22 mouse cellular contexts compared by ENCODE assay signal in the genomic region with DNA sequence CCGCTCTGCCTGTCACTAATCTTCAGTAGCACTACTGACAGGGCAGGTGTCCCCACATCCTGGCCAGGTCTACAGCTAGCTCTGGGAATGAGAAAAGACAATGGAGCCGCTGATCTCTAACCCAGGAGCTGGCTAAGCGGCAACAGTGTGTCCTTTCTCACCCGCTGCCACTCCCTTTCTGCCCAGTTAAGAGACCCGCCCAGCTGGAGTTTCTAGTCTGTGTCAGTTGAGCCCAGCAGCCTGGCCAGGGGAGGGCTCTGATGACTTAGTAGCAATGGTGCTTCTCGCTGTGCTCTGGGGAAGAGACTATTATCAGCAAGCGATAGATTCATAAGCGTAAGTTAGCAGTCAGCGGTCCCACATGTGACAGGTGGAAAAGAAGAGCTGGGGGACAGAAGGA. TPM values are rescaled to one million over a fixed set of nuclear protein-coding genes. Genes with fewer than 3 reads are reported as not detected.
DNase-seq lines count a peak whose midpoint lies in the region; ATAC-seq and TF ChIP-seq lines count a peak whose summit lies in the region.
"Had no signal": no experiment of that assay in that cellular context is flagged by ENCODE, and none has a peak within 500 bp of the region (broad histone marks: within the 10 kb centered on the region; RNA-seq: fewer than 3 reads in every experiment).

No protein-coding gene starts in this region.

- no peak overlapping the region for H3K4me2 ChIP-seq in lung, embryonic 14.5 days
- no peak overlapping the region for H3K4me2 ChIP-seq in intestine, embryonic 14.5 days (ENCODE audit: low read length)
- 0 out of 2 replicates have a peak overlapping the region, but pooled peaks have one; percentile 7 for H3K4me2 ChIP-seq in stomach, embryonic 14.5 days (replicated peaks; ENCODE audit: low read depth, low read length)
- no peak overlapping the region for H3K4me2 ChIP-seq in forebrain, embryonic 16.5 days (ENCODE audit: low read length)
- H3K4me2 ChIP-seq: heart, embryonic 15.5 days; liver, embryonic 11.5 days had no signal

- no peaks in the 10 kb centered on the region for H3K27me3 ChIP-seq in lung, embryonic 14.5 days (ENCODE audit: insufficient read depth, low read length)
- H3K27me3 ChIP-seq in intestine, embryonic 14.5 days (replicated peaks; ENCODE audit: control insufficient read depth, insufficient read depth, low read length), result no peaks in the 10 kb centered on the region
- no peaks in the 10 kb centered on the region for H3K27me3 ChIP-seq in stomach, embryonic 14.5 days (ENCODE audit: control insufficient read depth, insufficient read depth, low read length)
- 0 out of 2 replicates have a peak, but pooled peaks cover 2% of the 10 kb centered on the region for H3K27me3 ChIP-seq in forebrain, embryonic 16.5 days (replicated peaks; ENCODE audit: control insufficient read depth, insufficient read depth, low read length)
- H3K27me3 ChIP-seq: heart, embryonic 15.5 days had no signal

- no peak for ATAC-seq in lung, embryonic 14.5 days (ENCODE audit: insufficient read depth)
- ATAC-seq in intestine, embryonic 14.5 days (replicated peaks; ENCODE audit: low FRiP score, low TSS enrichment, low read depth), result peak; percentile 61; the same call in 1 of the 2 replicates
- ATAC-seq in stomach, embryonic 14.5 days (ENCODE audit: insufficient number of reproducible peaks, insufficient read depth, low FRiP score, low read depth), result 0 out of 2 replicates have a peak, but pooled peaks have one; percentile 50
- ATAC-seq in forebrain, embryonic 16.5 days, result no peak
- ATAC-seq: hindbrain, postnatal 0 days had no signal

- peak; percentile 17 for DNase-seq in lung, embryonic 14.5 days
- no peak for DNase-seq in lung, postnatal 4 days
- DNase-seq in B cell, adult 2 months, result peak; percentile 23 to 29
- DNase-seq in intestine, embryonic 14.5 days (ENCODE audit: low spot score), result no peak
- no peak for DNase-seq in cerebellum, postnatal 14 days
- DNase-seq in cerebellum, adult 9-10 months, result no peak
- DNase-seq: adrenal gland, adult 2 months; cerebellum, postnatal 25 days; kidney, adult 8-10 months; kidney, postnatal 36 days; layer of hippocampus, adult 9-11 months; midbrain, embryonic 14.5 days; right cerebral cortex, postnatal 14 days; thymus, postnatal 4 days had no signal

- no peaks in the 10 kb centered on the region for H3K9me3 ChIP-seq in lung, embryonic 14.5 days (ENCODE audit: low read depth, low read length)
- H3K9me3 ChIP-seq in intestine, embryonic 14.5 days (ENCODE audit: control insufficient read depth, low read length), result peaks cover 3% of the 10 kb centered on the region; the same call in 1 of the 2 replicates
- no peaks in the 10 kb centered on the region for H3K9me3 ChIP-seq in stomach, embryonic 14.5 days (ENCODE audit: control insufficient read depth, low read depth, low read length)
- H3K9me3 ChIP-seq in forebrain, embryonic 16.5 days (ENCODE audit: control insufficient read depth, low read length), result no peaks in the 10 kb centered on the region
- H3K9me3 ChIP-seq: heart, embryonic 15.5 days had no signal

- no peak for TF ChIP-seq CTCF in lung, embryonic 14.5 days (IDR thresholded peaks at IDR 0.05; ENCODE audit: low read depth)

- no peak overlapping the region for H3K27ac ChIP-seq in lung, embryonic 14.5 days (ENCODE audit: low read depth)
- H3K27ac ChIP-seq in intestine, embryonic 14.5 days (ENCODE audit: low read depth), result no peak overlapping the region
- 0 out of 2 replicates have a peak overlapping the region, but pooled peaks have one; percentile 0 for H3K27ac ChIP-seq in stomach, embryonic 14.5 days (ENCODE audit: low read length)
- H3K27ac ChIP-seq in forebrain, embryonic 16.5 days (ENCODE audit: low read length), result no peak overlapping the region
- H3K27ac ChIP-seq: forebrain, embryonic 10.5 days; heart, embryonic 15.5 days; hindbrain, postnatal 0 days had no signal

- no peaks in the 10 kb centered on the region for H3K36me3 ChIP-seq in lung, embryonic 14.5 days (ENCODE audit: insufficient read depth)
- H3K36me3 ChIP-seq in intestine, embryonic 14.5 days (ENCODE audit: control insufficient read depth, insufficient read depth, low read length), result no peaks in the 10 kb centered on the region
- H3K36me3 ChIP-seq in stomach, embryonic 14.5 days (ENCODE audit: control insufficient read depth, insufficient read depth, low read length), result no peaks in the 10 kb centered on the region
- no peaks in the 10 kb centered on the region for H3K36me3 ChIP-seq in forebrain, embryonic 16.5 days (ENCODE audit: control insufficient read depth, insufficient read depth)
- H3K36me3 ChIP-seq: forebrain, embryonic 10.5 days; heart, embryonic 15.5 days had no signal

- 28% methylated on average over 9 of the region's 9 CpGs for WGBS in lung, embryonic 14.5 days
- 30% methylated on average over 9 of the region's 9 CpGs for WGBS in intestine, embryonic 14.5 days
- 27% methylated on average over 9 of the region's 9 CpGs for WGBS in stomach, embryonic 14.5 days
- WGBS in forebrain, embryonic 16.5 days, result 34% methylated on average over 9 of the region's 9 CpGs

- no peak overlapping the region; the same call in 1 of the 2 replicates for H3K9ac ChIP-seq in lung, embryonic 14.5 days
- no peak overlapping the region for H3K9ac ChIP-seq in intestine, embryonic 14.5 days (ENCODE audit: low read length)
- H3K9ac ChIP-seq in stomach, embryonic 14.5 days (replicated peaks; ENCODE audit: low read depth, low read length), result no peak overlapping the region
- no peak overlapping the region for H3K9ac ChIP-seq in forebrain, embryonic 16.5 days (replicated peaks; ENCODE audit: low read depth, low read length)
- H3K9ac ChIP-seq: heart, embryonic 15.5 days had no signal

- H3K4me3 ChIP-seq in lung, embryonic 14.5 days (ENCODE audit: low read depth, low read length), result no peak overlapping the region
- no peak overlapping the region for H3K4me3 ChIP-seq in intestine, embryonic 14.5 days (ENCODE audit: low read depth, low read length)
- H3K4me3 ChIP-seq in stomach, embryonic 14.5 days (ENCODE audit: low read depth, low read length), result no peak overlapping the region
- H3K4me3 ChIP-seq in forebrain, embryonic 16.5 days (replicated peaks; ENCODE audit: low read length), result no peak overlapping the region
- H3K4me3 ChIP-seq: forebrain, embryonic 10.5 days; heart, embryonic 15.5 days had no signal

- no peaks in the 10 kb centered on the region for H3K4me1 ChIP-seq in lung, embryonic 14.5 days (ENCODE audit: insufficient read depth)
- H3K4me1 ChIP-seq in intestine, embryonic 14.5 days (replicated peaks; ENCODE audit: control insufficient read depth, insufficient read depth, low read length), result no peaks in the 10 kb centered on the region
- H3K4me1 ChIP-seq in stomach, embryonic 14.5 days (ENCODE audit: control insufficient read depth, insufficient read depth, low read length), result no peaks in the 10 kb centered on the region
- no peaks in the 10 kb centered on the region for H3K4me1 ChIP-seq in forebrain, embryonic 16.5 days (replicated peaks; ENCODE audit: control insufficient read depth, insufficient read depth, low read length)
- H3K4me1 ChIP-seq: heart, embryonic 15.5 days had no signal

RNA-seq across cellular contexts. Expression of a gene that starts 5.7 kb away (rescaled TPM):
- 2.4 TPM in 2 replicates for polyA plus RNA-seq in lung, embryonic 14.5 days (2014; fragmentation: Nextera tagmentation; extraction: Ambion mirVana)
- polyA plus RNA-seq in intestine, embryonic 14.5 days (2014; fragmentation: Nextera tagmentation; extraction: Ambion mirVana), result 0.61 and 1.3 TPM in 2 replicates
- 5.9 and 14.6 TPM in 2 replicates for polyA plus RNA-seq in stomach, embryonic 14.5 days (2014; fragmentation: Nextera tagmentation; extraction: Ambion mirVana)
- 1.1 and 2.2 TPM in 2 replicates for polyA plus RNA-seq in forebrain, embryonic 16.5 days (2015; fragmentation: Nextera tagmentation; extraction: Ambion mirVana)
- polyA plus RNA-seq: forebrain, embryonic 10.5 days; limb, embryonic 11.5 days; liver, embryonic 11.5 days had no signal

RNA-seq across cellular contexts. Expression of a gene that starts 18.0 kb away (rescaled TPM):
- 0.34 and 1.3 TPM in 2 replicates for polyA plus RNA-seq in lung, embryonic 14.5 days (2014; fragmentation: Nextera tagmentation; extraction: Ambion mirVana)
- polyA plus RNA-seq in intestine, embryonic 14.5 days (2014; fragmentation: Nextera tagmentation; extraction: Ambion mirVana), result 1.5 and 2.7 TPM in 2 replicates
- polyA plus RNA-seq in stomach, embryonic 14.5 days (2014; fragmentation: Nextera tagmentation; extraction: Ambion mirVana), result 0.91 and 1.1 TPM in 2 replicates
- polyA plus RNA-seq in forebrain, embryonic 16.5 days (2015; fragmentation: Nextera tagmentation; extraction: Ambion mirVana), result 2.2 and 2.3 TPM in 2 replicates

RNA-seq across cellular contexts. Expression of a gene that starts 18.5 kb away (rescaled TPM):
- polyA plus RNA-seq in lung, embryonic 14.5 days (2014; fragmentation: Nextera tagmentation; extraction: Ambion mirVana), result not detected in 2 replicates
- polyA plus RNA-seq in intestine, embryonic 14.5 days (2014; fragmentation: Nextera tagmentation; extraction: Ambion mirVana), result 0.80 and 0.86 TPM in 2 replicates
- 9.2 and 20.2 TPM in 2 replicates for polyA plus RNA-seq in stomach, embryonic 14.5 days (2014; fragmentation: Nextera tagmentation; extraction: Ambion mirVana)
- 3.9 TPM in 1 of 2 replicates, not detected in the other for polyA plus RNA-seq in forebrain, embryonic 16.5 days (2015; fragmentation: Nextera tagmentation; extraction: Ambion mirVana)
- polyA plus RNA-seq: adrenal gland, adult 2 months; forebrain, embryonic 10.5 days; limb, embryonic 11.5 days; liver, embryonic 11.5 days; midbrain, embryonic 14.5 days; testis, adult 2 months had no signal

RNA-seq across cellular contexts. Expression of a gene that starts 25.8 kb away (rescaled TPM):
- polyA plus RNA-seq in lung, embryonic 14.5 days (2014; fragmentation: Nextera tagmentation; extraction: Ambion mirVana), result 0.68 and 0.91 TPM in 2 replicates
- polyA plus RNA-seq in intestine, embryonic 14.5 days (2014; fragmentation: Nextera tagmentation; extraction: Ambion mirVana), result 0.51 TPM in 1 of 2 replicates, not detected in the other
- polyA plus RNA-seq in stomach, embryonic 14.5 days (2014; fragmentation: Nextera tagmentation; extraction: Ambion mirVana), result 0.29 and 0.74 TPM in 2 replicates
- polyA plus RNA-seq in forebrain, embryonic 16.5 days (2015; fragmentation: Nextera tagmentation; extraction: Ambion mirVana), result 0.68 and 1.1 TPM in 2 replicates
- polyA plus RNA-seq: adrenal gland, adult 2 months; heart, embryonic 15.5 days had no signal

RNA-seq across cellular contexts. Expression of a gene that starts 39.9 kb away (rescaled TPM):
- 169 and 179 TPM in 2 replicates for polyA plus RNA-seq in lung, embryonic 14.5 days (2014; fragmentation: Nextera tagmentation; extraction: Ambion mirVana)
- 213 and 238 TPM in 2 replicates for polyA plus RNA-seq in intestine, embryonic 14.5 days (2014; fragmentation: Nextera tagmentation; extraction: Ambion mirVana)
- polyA plus RNA-seq in stomach, embryonic 14.5 days (2014; fragmentation: Nextera tagmentation; extraction: Ambion mirVana), result 210 and 215 TPM in 2 replicates
- polyA plus RNA-seq in forebrain, embryonic 16.5 days (2015; fragmentation: Nextera tagmentation; extraction: Ambion mirVana), result 202 and 214 TPM in 2 replicates

Comparison
In these comparisons a context has a peak if more than half of its experiments do, and no peak if none do; other contexts are left out.
1. DNase-seq: peak in lung, embryonic 14.5 days (single experiment) and B cell, adult 2 months (2 of 2); none in lung, postnatal 4 days (0 of 2), intestine, embryonic 14.5 days (single experiment), cerebellum, postnatal 14 days (0 of 2) and cerebellum, adult 9-10 months (single experiment).
2. ATAC-seq: peak in intestine, embryonic 14.5 days (single experiment) and stomach, embryonic 14.5 days (single experiment); none in lung, embryonic 14.5 days (single experiment) and forebrain, embryonic 16.5 days (single experiment).